Mouse (Mus musculus) liver, embryonic 14.5 days (tissue): ENCODE measurements around the gene Tor1a. TPM values are rescaled to one million over a fixed set of nuclear protein-coding genes. Genes with fewer than 3 reads are reported as not detected.

Source experiments
- ATAC-seq: fragments of 200-750 bp; cut with Nextera tagmentation; 2 replicates; pipeline ENCODE4 v1.8.0; 2017; ENCODE audit warnings: moderate number of reproducible peaks, mild to moderate bottlenecking, moderate library complexity; ENCODE audit not compliant: insufficient read depth
- DNase-seq, 3 experiments: peaks; one replicate each; pipeline ENCODE4 v3.0.0-alpha.2; 2012 to 2013; ENCODE audit warnings: low read depth in 3 of 3, low spot score in 3 of 3
- H3K27ac ChIP-seq: fragments of 300-500 bp; sonication (generic); 2 replicates; pipeline ENCODE4 v1.5.1; 2014; ENCODE audit warnings: moderate library complexity, mild to moderate bottlenecking, control low read depth, inconsistent platforms
- H3K27me3 ChIP-seq: fragments of 300-500 bp; sonication (generic); 2 replicates; pipeline ENCODE4 v1.6.1; 2014; ENCODE audit warnings: mild to moderate bottlenecking, low read length, moderate library complexity; ENCODE audit not compliant: control insufficient read depth, insufficient read depth
- H3K36me3 ChIP-seq: fragments of 300-500 bp; sonication (generic); replicated peaks from 2 replicates; pipeline ENCODE4 v1.6.1; 2014; ENCODE audit warnings: low read depth; ENCODE audit not compliant: control insufficient read depth, insufficient read depth
- H3K4me1 ChIP-seq, 2 experiments: fragments of 200-500 bp in 1 of 2; fragments of 300-500 bp in 1 of 2; sonication (generic) in 1 of 2; replicated peaks; 2 replicates each; pipeline ENCODE4 v1.6.1; 2012 to 2014; ENCODE audit warnings: antibody characterized with exemption in 1 of 2, inconsistent platforms in 1 of 2, low read length in 1 of 2; ENCODE audit not compliant: control insufficient read depth in 2 of 2, insufficient read depth in 2 of 2
- H3K4me2 ChIP-seq: fragments of 300-500 bp; sonication (generic); 2 replicates; pipeline ENCODE4 v1.6.1; 2014; ENCODE audit warnings: low read depth, mild to moderate bottlenecking, control low read depth, moderate library complexity
- H3K4me3 ChIP-seq, 2 experiments: fragments of 200-500 bp in 1 of 2; fragments of 300-500 bp in 1 of 2; sonication (generic) in 1 of 2; 2 replicates each; pipeline ENCODE4 v1.5.1; 2012 to 2014; ENCODE audit warnings: low read depth in 2 of 2, low read length in 2 of 2, mild to moderate bottlenecking in 2 of 2, control low read depth in 1 of 2, inconsistent platforms in 1 of 2, moderate library complexity in 1 of 2; ENCODE audit not compliant: insufficient read depth in 1 of 2
- H3K9ac ChIP-seq: fragments of 300-500 bp; sonication (generic); replicated peaks from 2 replicates; pipeline ENCODE4 v1.6.1; 2014; ENCODE audit warnings: mild to moderate bottlenecking, control low read depth, moderate library complexity
- H3K9me3 ChIP-seq: fragments of 300-500 bp; sonication (generic); 2 replicates; pipeline ENCODE4 v1.6.1; 2016; ENCODE audit warnings: low read length, mixed read lengths; ENCODE audit not compliant: control insufficient read depth
- CTCF ChIP-seq: IDR thresholded peaks from 2 replicates; pipeline ENCODE4 v1.5.1; 2016; ENCODE audit warnings: antibody characterized with exemption, low read depth, control low read depth
- EP300 ChIP-seq: IDR thresholded peaks from 2 replicates; pipeline ENCODE4 v1.6.1; 2016; ENCODE audit warnings: antibody characterized with exemption, low read depth
- WGBS: fragments of 180-500 bp; shearing (Covaris S2); extraction: QIAGEN DNeasy Blood & Tissue Kit; methylation state at CpG from one replicate; pipeline ENCODE4 v1.1.7; 2014; ENCODE audit not compliant: insufficient replicate concordance; 5-methylcytosine and 5-hydroxymethylcytosine counted together
- polyA plus RNA-seq, 2 experiments: library from polyadenylated mRNA; depleted of rRNA in 1 of 2; stranded (reverse) in 1 of 2; unstranded in 1 of 2; fragments of >200 nt; fragmentation: Nextera tagmentation in 1 of 2; extraction: Ambion mirVana in 1 of 2; gene quantifications; 2 replicates each; pipeline versions ENCODE4 v1.2.1 to v1.2.3; 2012 to 2014

Gene Tor1a
- polyA plus RNA-seq, 2 experiments = 29.3 to 34.8 TPM

GRCm38 (mm10) chr2:30957511-30957910 lies 10.2 kb downstream of the Tor1a start:
- H3K4me1 ChIP-seq = peaks cover 10 to 20% of the 10 kb centered on the region in 2 experiments; a peak in 3 of 4 replicates
- WGBS = 76% methylated on average over 4 of the region's 4 CpGs
- no peak overlapping the region for H3K4me2 ChIP-seq
- peaks cover 66% of the 10 kb centered on the region for H3K36me3 ChIP-seq
- DNase-seq (no peak), ATAC-seq (no peak)
- TF ChIP-seq CTCF (no peak), EP300 (no peak)
- H3K4me3 ChIP-seq = no peak overlapping the region
- no peaks in the 10 kb centered on the region for H3K9me3 ChIP-seq
- no peaks in the 10 kb centered on the region for H3K27me3 ChIP-seq
- no peak overlapping the region for H3K27ac ChIP-seq
- H3K9ac ChIP-seq = no peak overlapping the region

GRCm38 (mm10) chr2:30954797-30955196 lies 12.9 kb downstream of the Tor1a start:
- H3K36me3 ChIP-seq = peaks cover 42% of the 10 kb centered on the region

GRCm38 (mm10) chr2:30952824-30953490 lies 14.8 kb downstream of the Tor1a start, which contains the start of gene Tor1b:
TSS of gene Tor1b (plus strand) at chr2:30952959.
- Histone ChIP-seq H3K27me3 (no peaks in the 10 kb centered on the region), H3K4me1 (peaks cover 10 to 21% of the 10 kb centered on the region in 2 experiments; a peak in 3 of 4 replicates), H3K4me2 (peak within 1 kb of the TSS; percentile 93), H3K27ac (peak within 1 kb of the TSS; percentile 65), H3K9ac (peak within 1 kb of the TSS; percentile 81), H3K4me3 (peak within 1 kb of the TSS; percentile 68 to 73), H3K36me3 (peaks cover 25% of the 10 kb centered on the region), H3K9me3 (no peaks in the 10 kb centered on the region)
- ATAC-seq (peak; percentile 87), DNase-seq (peak; percentile 87 to 89 (median 88))
- under 1% methylated on average over 60 of the region's 60 CpGs for WGBS
- TF ChIP-seq EP300 = no peak
- peak; percentile 60 for TF ChIP-seq CTCF

More at GRCm38 (mm10) chr2:30954797-30955196, 12.9 kb downstream of the Tor1a start:
- H3K4me1 ChIP-seq = peaks cover 10 to 23% of the 10 kb centered on the region in 2 experiments; a peak in 3 of 4 replicates
- peak overlapping the region; percentile 14 to 73; a peak in 3 of 4 replicates for H3K4me3 ChIP-seq
- no peak overlapping the region for H3K27ac ChIP-seq
- DNase-seq = no peak
- no peak for ATAC-seq
- 52% methylated on average over 6 of the region's 6 CpGs for WGBS
- H3K27me3 ChIP-seq = no peaks in the 10 kb centered on the region
- H3K4me2 ChIP-seq = peak overlapping the region; percentile 93
- no peaks in the 10 kb centered on the region for H3K9me3 ChIP-seq
- no peak for TF ChIP-seq EP300
- TF ChIP-seq CTCF = peak; percentile 20
- H3K9ac ChIP-seq = peak overlapping the region; percentile 14

GRCm38 (mm10) chr2:30952457-30952823 lies 15.3 kb downstream of the Tor1a start:
- H3K9me3 ChIP-seq = no peaks in the 10 kb centered on the region
- peak overlapping the region; percentile 93 for H3K4me2 ChIP-seq
- DNase-seq = no peak
- ATAC-seq = peak; percentile 20; the same call in 1 of the 2 replicates
- H3K9ac ChIP-seq = no peak overlapping the region; the same call in 1 of the 2 replicates
- H3K4me3 ChIP-seq = peak overlapping the region; percentile 15 to 73
- peak overlapping the region; percentile 17 for H3K27ac ChIP-seq
- H3K36me3 ChIP-seq = peaks cover 20% of the 10 kb centered on the region
- H3K4me1 ChIP-seq = peaks cover 10 to 21% of the 10 kb centered on the region in 2 experiments; a peak in 3 of 4 replicates
- 24% methylated on average over 5 of the region's 5 CpGs for WGBS
- no peaks in the 10 kb centered on the region for H3K27me3 ChIP-seq
- TF ChIP-seq EP300 (no peak), CTCF (no peak)

GRCm38 (mm10) chr2:30942603-30943011 lies 25.1 kb downstream of the Tor1a start:
- H3K4me3 ChIP-seq = peak overlapping the region; percentile 58 to 84
- 16% methylated on average over 16 of the region's 16 CpGs for WGBS
- H3K36me3 ChIP-seq = no peaks in the 10 kb centered on the region
- no peaks in the 10 kb centered on the region for H3K27me3 ChIP-seq
- peak overlapping the region; percentile 39 for H3K9ac ChIP-seq
- peak; percentile 61; the same call in 1 of the 2 replicates for ATAC-seq
- peak overlapping the region; percentile 73 for H3K4me2 ChIP-seq
- no peak overlapping the region for H3K27ac ChIP-seq
- no peaks in the 10 kb centered on the region for H3K9me3 ChIP-seq
- TF ChIP-seq EP300 (no peak), CTCF (peak; percentile 97)
- 0 out of 4 replicates have a peak, but pooled peaks cover 2 to 3% of the 10 kb centered on the region in 2 experiments for H3K4me1 ChIP-seq
- peak; percentile 65 to 70 (median 67) for DNase-seq
